Mouse (Mus musculus) forebrain, embryonic 11.5 days (tissue): ENCODE data around the gene Trpc4. TPM values are rescaled to one million over a fixed set of nuclear protein-coding genes. Genes with fewer than 3 reads are reported as not detected.

Experiments
- ATAC-seq: fragments of 200-750 bp; cut with Nextera tagmentation; replicated peaks from 2 replicates; pipeline ENCODE4 v1.8.0; 2017; ENCODE audit warnings: moderate TSS enrichment; ENCODE audit not compliant: low FRiP score
- DNase-seq: peaks from one replicate; pipeline ENCODE4 v3.0.0-alpha.2; 2017; ENCODE audit warnings: low spot score
- H3K27ac ChIP-seq: fragments of 300-500 bp; sonication (generic); 2 replicates; pipeline ENCODE4 v1.5.1; 2014; ENCODE audit warnings: low read depth, low read length
- H3K27me3 ChIP-seq: fragments of 300-500 bp; sonication (generic); 2 replicates; pipeline ENCODE4 v1.6.1; 2014; ENCODE audit warnings: mild to moderate bottlenecking, low read length, mixed read lengths; ENCODE audit not compliant: control insufficient read depth, insufficient read depth
- H3K36me3 ChIP-seq: fragments of 300-500 bp; sonication (generic); 2 replicates; pipeline ENCODE4 v1.6.1; 2014; ENCODE audit warnings: mild to moderate bottlenecking, low read length, moderate library complexity, mixed read lengths; ENCODE audit not compliant: control insufficient read depth, insufficient read depth
- H3K4me1 ChIP-seq: fragments of 300-500 bp; sonication (generic); replicated peaks from 2 replicates; pipeline ENCODE4 v1.6.1; 2014; ENCODE audit warnings: low read length, mixed read lengths; ENCODE audit not compliant: control insufficient read depth, insufficient read depth
- H3K4me2 ChIP-seq: fragments of 300-500 bp; sonication (generic); 2 replicates; pipeline ENCODE4 v1.6.1; 2014; ENCODE audit warnings: low read depth, mild to moderate bottlenecking, low read length, moderate library complexity, mixed read lengths; ENCODE audit not compliant: severe bottlenecking
- H3K4me3 ChIP-seq: fragments of 300-500 bp; sonication (generic); 2 replicates; pipeline ENCODE4 v1.5.1; 2014; ENCODE audit warnings: low read depth, low read length
- H3K9ac ChIP-seq: fragments of 300-500 bp; sonication (generic); 2 replicates; pipeline ENCODE4 v1.6.1; 2014; ENCODE audit warnings: low read length
- H3K9me3 ChIP-seq: fragments of 300-500 bp; sonication (generic); 2 replicates; pipeline ENCODE4 v1.6.1; 2016; ENCODE audit warnings: low read length, mixed read lengths; ENCODE audit not compliant: control insufficient read depth
- WGBS: fragments of 180-500 bp; shearing (Covaris S2); extraction: QIAGEN DNeasy Blood & Tissue Kit; methylation state at CpG from one replicate; pipeline ENCODE4 v1.1.7; 2014; 5-methylcytosine and 5-hydroxymethylcytosine counted together
- polyA plus RNA-seq: library from polyadenylated mRNA; unstranded; fragments of >200 nt; fragmentation: Nextera tagmentation; extraction: Ambion mirVana; gene quantifications from 2 replicates; pipeline ENCODE4 v1.2.1, GENCODE M21; 2014

Trpc4 gene
- polyA plus RNA-seq, 1 experiment from 2014 or later: 1.2 TPM

DNA sequence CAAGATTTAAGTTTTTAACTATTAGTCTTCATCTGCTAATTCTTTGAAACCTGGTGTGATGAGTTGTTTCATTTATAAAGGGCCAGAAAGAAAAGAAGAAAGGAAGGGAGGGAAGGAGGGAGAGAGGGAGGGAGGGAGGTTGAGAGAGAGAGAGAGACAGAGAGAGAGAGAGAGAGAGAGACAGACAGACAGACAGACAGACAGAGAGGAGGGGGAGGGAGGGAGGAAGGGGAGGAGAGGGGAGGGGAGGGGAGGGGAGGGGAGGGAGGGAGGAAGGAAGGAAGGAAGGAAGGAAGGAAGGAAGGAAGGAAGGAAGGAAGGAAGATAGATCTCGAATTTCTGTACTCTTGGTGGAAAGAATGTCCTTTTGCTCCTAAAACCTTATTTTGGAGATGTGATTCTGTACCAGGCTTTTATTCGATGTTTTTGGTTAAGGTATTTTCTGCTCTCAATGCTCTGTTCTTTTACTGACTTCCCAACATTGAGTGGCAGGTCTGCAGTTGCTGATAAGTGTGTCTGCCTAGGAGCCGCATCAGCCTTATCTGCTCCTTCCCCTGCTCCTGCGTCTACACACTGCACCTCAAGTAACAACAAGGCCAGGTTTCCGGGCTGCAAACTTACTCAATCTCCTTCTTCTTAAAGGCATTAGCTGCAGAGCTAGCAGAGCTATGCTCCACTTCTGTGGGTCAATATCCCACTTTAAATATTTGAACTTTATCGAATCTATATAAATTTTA lies 35.3 kb downstream of the Trpc4 start:
- no peaks in the 10 kb centered on the region for H3K9me3 ChIP-seq
- no peak for ATAC-seq
- H3K27ac ChIP-seq: no peak overlapping the region
- DNase-seq: no peak
- no peak overlapping the region for H3K9ac ChIP-seq
- no peak overlapping the region for H3K4me2 ChIP-seq
- no peaks in the 10 kb centered on the region for H3K36me3 ChIP-seq
- H3K4me1 ChIP-seq: no peaks in the 10 kb centered on the region
- WGBS: 88% methylated on average over 6 of the region's 6 CpGs
- no peaks in the 10 kb centered on the region for H3K27me3 ChIP-seq
- no peak overlapping the region for H3K4me3 ChIP-seq

DNA sequence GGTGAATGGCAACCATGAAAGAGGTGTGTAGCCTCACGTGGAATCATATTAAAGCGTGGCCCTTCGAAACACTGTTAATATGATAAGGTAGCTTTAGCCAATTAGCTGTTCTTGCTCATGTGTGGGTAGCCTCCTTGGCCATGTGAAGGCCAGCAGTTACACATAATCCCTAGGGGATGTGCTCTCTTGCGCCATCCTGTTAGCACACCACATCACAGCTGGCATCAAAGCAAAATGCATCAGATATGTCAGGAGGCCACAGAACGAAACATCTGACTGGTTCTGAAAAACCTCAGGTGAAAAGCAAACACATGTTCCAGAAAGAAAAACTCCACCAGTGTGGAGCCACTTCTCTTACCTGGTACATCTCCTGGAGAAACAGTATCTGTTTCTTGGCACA lies 45.4 kb downstream of the Trpc4 start:
- Histone ChIP-seq H3K9ac (no peak overlapping the region), H3K27me3 (no peaks in the 10 kb centered on the region), H3K9me3 (no peaks in the 10 kb centered on the region), H3K36me3 (no peaks in the 10 kb centered on the region), H3K4me3 (no peak overlapping the region), H3K27ac (no peak overlapping the region), H3K4me2 (no peak overlapping the region), H3K4me1 (no peaks in the 10 kb centered on the region)
- no peak for DNase-seq
- WGBS: 89% methylated on average over 5 of the region's 5 CpGs
- no peak for ATAC-seq

DNA sequence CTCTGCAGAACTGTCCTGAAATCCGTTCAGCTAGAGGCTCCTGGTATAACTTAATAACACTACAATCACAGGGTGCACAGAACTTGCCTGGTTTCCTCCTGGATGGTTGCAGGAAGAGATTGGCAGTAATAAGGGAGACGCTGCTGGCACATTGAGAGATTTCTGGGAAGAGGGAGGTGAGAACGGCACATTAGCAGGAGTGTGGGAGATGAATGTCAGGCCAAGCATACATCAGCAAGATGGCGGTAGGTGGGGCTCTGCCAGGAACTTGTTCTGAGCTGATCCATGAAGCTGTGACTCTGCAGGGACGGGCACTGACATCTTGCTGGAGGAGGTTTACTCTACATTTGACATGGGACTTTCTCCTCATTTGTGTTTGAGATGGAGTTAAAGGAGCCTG lies 48.6 kb downstream of the Trpc4 start:
- H3K4me2 ChIP-seq: no peak overlapping the region
- no peaks in the 10 kb centered on the region for H3K9me3 ChIP-seq
- no peaks in the 10 kb centered on the region for H3K36me3 ChIP-seq
- H3K4me3 ChIP-seq: no peak overlapping the region
- ATAC-seq (no peak), DNase-seq (no peak)
- no peaks in the 10 kb centered on the region for H3K27me3 ChIP-seq
- H3K27ac ChIP-seq: no peak overlapping the region
- 92% methylated on average over 5 of the region's 5 CpGs for WGBS
- H3K4me1 ChIP-seq: no peaks in the 10 kb centered on the region
- no peak overlapping the region for H3K9ac ChIP-seq

DNA sequence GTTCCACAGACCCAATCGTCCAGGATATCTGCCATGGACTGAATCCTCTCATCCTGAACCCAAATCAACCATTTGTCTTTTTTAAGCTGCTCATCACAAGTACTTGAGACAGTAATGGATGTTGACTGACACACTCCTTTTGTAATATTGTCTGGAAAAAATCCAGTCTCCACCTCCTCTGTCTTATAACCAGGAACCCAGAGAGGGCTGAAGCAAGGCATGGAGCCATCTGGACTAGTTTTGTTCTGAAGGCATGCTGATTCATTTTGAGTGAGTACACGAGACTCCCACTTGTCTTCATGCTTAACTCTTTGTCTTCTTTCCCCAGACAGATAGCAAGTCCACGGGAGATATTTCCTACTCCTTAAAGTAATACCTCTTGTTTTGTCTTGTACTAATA lies 54.3 kb downstream of the Trpc4 start:
- H3K9ac ChIP-seq: no peak overlapping the region
- DNase-seq (no peak), ATAC-seq (no peak)
- no peak overlapping the region for H3K27ac ChIP-seq
- no peaks in the 10 kb centered on the region for H3K9me3 ChIP-seq
- WGBS: 75% methylated on average over 3 of the region's 3 CpGs
- H3K36me3 ChIP-seq: no peaks in the 10 kb centered on the region
- H3K4me1 ChIP-seq: no peaks in the 10 kb centered on the region
- no peak overlapping the region for H3K4me2 ChIP-seq
- H3K4me3 ChIP-seq: no peak overlapping the region
- H3K27me3 ChIP-seq: no peaks in the 10 kb centered on the region

DNA sequence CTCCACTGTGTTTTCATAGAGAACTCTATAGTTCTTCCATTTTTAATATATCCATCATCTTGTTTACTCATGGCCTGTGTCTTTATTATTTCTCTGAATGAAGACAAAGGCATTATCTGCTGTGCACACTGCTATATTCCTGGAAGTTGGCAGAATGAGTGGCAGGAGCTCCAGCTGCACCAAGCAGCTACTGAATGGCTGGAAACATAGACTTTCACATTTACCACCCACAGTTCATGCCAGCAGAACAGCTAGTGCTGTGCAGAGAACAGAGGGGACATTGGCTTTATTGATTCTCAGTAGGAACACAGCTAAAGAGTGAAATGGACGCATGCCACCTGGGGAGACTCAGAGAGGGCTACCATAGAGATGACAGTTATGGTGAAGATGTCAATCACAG lies 55.6 kb downstream of the Trpc4 start:
- no peak overlapping the region for H3K9ac ChIP-seq
- DNase-seq (no peak), ATAC-seq (no peak)
- no peaks in the 10 kb centered on the region for H3K4me1 ChIP-seq
- H3K4me3 ChIP-seq: no peak overlapping the region
- H3K36me3 ChIP-seq: no peaks in the 10 kb centered on the region
- 79% methylated on average over 1 of the region's 1 CpGs for WGBS
- H3K27me3 ChIP-seq: no peaks in the 10 kb centered on the region
- no peaks in the 10 kb centered on the region for H3K9me3 ChIP-seq
- no peak overlapping the region for H3K27ac ChIP-seq
- H3K4me2 ChIP-seq: no peak overlapping the region

DNA sequence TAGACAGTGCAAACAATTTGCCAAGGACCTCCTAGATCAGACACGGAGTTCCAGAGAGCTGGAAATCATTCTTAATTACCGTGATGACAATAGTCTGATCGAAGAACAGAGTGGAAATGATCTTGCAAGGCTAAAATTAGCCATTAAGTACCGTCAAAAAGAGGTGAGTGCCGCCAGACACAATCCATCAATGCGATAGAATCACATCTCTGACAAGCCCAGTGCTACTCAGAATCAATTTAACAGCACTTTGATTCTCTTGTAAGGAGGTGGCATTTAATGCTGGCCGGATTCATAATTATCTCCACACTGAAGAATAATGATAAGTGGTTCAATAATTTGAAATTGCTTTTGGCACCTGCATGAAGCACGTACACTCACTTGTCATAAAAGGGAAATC lies 66.7 kb downstream of the Trpc4 start:
- no peak for DNase-seq
- H3K27ac ChIP-seq: no peak overlapping the region
- H3K27me3 ChIP-seq: no peaks in the 10 kb centered on the region
- no peak overlapping the region for H3K4me3 ChIP-seq
- no peaks in the 10 kb centered on the region for H3K9me3 ChIP-seq
- H3K4me1 ChIP-seq: no peaks in the 10 kb centered on the region
- H3K4me2 ChIP-seq: no peak overlapping the region
- 88% methylated on average over 8 of the region's 8 CpGs for WGBS
- no peak overlapping the region for H3K9ac ChIP-seq
- ATAC-seq: no peak
- H3K36me3 ChIP-seq: no peaks in the 10 kb centered on the region

DNA sequence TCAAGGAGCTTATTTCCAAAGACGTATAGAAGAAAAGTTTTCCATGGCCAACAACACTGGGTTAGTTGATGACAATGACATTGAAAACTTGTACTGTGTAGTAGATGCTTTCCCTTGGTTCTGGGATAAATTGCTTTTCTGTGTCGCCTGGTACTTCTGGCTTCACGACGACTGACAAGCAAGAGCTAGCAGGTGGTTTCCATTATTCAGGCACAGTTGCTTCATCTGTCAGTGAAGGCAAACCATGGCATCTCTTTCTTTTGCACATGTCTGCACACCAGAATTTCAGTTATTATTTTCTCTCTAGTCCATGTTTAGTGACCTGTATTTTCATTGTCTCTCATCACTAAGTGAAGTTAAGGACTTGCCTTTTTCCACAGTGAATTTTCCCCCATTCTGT lies 72.6 kb downstream of the Trpc4 start:
- H3K4me2 ChIP-seq: no peak overlapping the region
- no peaks in the 10 kb centered on the region for H3K9me3 ChIP-seq
- 76% methylated on average over 4 of the region's 4 CpGs for WGBS
- no peaks in the 10 kb centered on the region for H3K27me3 ChIP-seq
- no peak overlapping the region for H3K4me3 ChIP-seq
- DNase-seq: no peak
- H3K36me3 ChIP-seq: no peaks in the 10 kb centered on the region
- H3K27ac ChIP-seq: no peak overlapping the region
- H3K9ac ChIP-seq: no peak overlapping the region
- ATAC-seq: no peak
- no peaks in the 10 kb centered on the region for H3K4me1 ChIP-seq

DNA sequence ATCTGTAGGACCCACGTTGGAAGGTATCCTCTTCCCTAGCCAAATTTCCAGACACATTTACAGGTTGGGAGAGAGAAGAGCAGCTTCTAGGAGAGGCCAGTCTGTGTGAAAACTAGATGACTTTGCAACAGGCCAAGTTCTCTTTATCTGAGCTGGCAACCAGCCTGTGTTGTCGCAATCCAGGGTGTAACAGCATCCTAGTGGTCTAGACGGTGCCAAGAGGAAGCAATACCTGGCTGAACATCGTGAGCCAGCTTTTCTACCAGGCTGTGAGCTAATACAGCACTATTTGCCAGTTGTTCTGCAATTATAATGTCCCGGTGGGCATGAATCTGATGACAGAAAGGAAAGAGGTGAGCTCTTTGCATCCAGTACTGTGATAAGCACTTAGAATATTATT lies 83.1 kb downstream of the Trpc4 start:
- Histone ChIP-seq H3K9ac (no peak overlapping the region), H3K27ac (no peak overlapping the region), H3K9me3 (no peaks in the 10 kb centered on the region), H3K27me3 (no peaks in the 10 kb centered on the region), H3K36me3 (no peaks in the 10 kb centered on the region), H3K4me1 (no peaks in the 10 kb centered on the region), H3K4me2 (no peak overlapping the region), H3K4me3 (no peak overlapping the region)
- 86% methylated on average over 5 of the region's 5 CpGs for WGBS
- DNase-seq: no peak
- ATAC-seq: no peak

DNA sequence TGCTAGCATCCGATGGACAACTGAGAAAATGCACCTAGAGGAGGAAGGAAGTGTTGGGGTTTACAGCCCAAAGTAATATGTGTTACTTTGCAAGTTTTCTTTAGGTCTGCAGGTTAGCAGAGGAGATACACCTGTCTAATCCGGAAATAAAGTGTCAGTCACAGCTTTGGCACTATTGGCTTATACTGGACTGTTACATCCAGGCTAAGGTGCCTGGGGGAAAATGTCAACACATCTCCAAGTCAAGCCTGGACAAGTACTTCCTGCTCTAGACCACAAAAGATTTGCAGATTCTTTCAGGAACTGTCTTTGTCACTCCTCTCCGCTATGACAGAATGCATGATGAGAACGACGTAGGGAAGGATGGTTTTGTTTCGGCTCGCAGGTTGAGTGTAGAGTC lies 83.6 kb downstream of the Trpc4 start:
- Histone ChIP-seq H3K4me3 (no peak overlapping the region), H3K27me3 (no peaks in the 10 kb centered on the region), H3K4me2 (no peak overlapping the region), H3K4me1 (no peaks in the 10 kb centered on the region), H3K27ac (no peak overlapping the region), H3K9ac (no peak overlapping the region), H3K9me3 (no peaks in the 10 kb centered on the region), H3K36me3 (no peaks in the 10 kb centered on the region)
- no peak for DNase-seq
- 96% methylated on average over 7 of the region's 7 CpGs for WGBS
- ATAC-seq: no peak
